Mouse (Mus musculus) erythroblast, embryonic 14.5 days (primary cell): ENCODE results near the gene Ano7. TPM values are rescaled to one million over a fixed set of nuclear protein-coding genes. Genes with fewer than 3 reads are reported as not detected.

Experiments used
- H3K27me3 ChIP-seq: 2 replicates; pipeline ENCODE4 v1.6.1; 2012; ENCODE audit warnings: inconsistent platforms; ENCODE audit not compliant: control insufficient read depth
- H3K36me3 ChIP-seq: 2 replicates; pipeline ENCODE4 v1.6.1; 2012; ENCODE audit warnings: mild to moderate bottlenecking, inconsistent platforms; ENCODE audit not compliant: control insufficient read depth
- H3K4me1 ChIP-seq: 2 replicates; pipeline ENCODE4 v1.6.1; 2012; ENCODE audit warnings: inconsistent platforms; ENCODE audit not compliant: control insufficient read depth
- H3K4me3 ChIP-seq: replicated peaks from 2 replicates; pipeline ENCODE3; 2012; ENCODE audit warnings: moderate library complexity, mild to moderate bottlenecking, inconsistent platforms
- H3K9me3 ChIP-seq: 2 replicates; pipeline ENCODE4 v1.6.1; 2012; ENCODE audit warnings: low read length, inconsistent platforms, mixed read lengths; ENCODE audit not compliant: control insufficient read depth
- GATA1 ChIP-seq: IDR thresholded peaks from 2 replicates; pipeline ENCODE4 v1.6.1; 2012; ENCODE audit warnings: low read length, inconsistent platforms, mixed read lengths
- TAL1 ChIP-seq: IDR thresholded peaks from 3 replicates; pipeline ENCODE4 v1.6.1; 2012; ENCODE audit warnings: low read length, inconsistent platforms, mixed read lengths
- polyA plus RNA-seq: library from polyadenylated mRNA; stranded (reverse); fragments of >175 nt; gene quantifications from 2 replicates; pipeline ENCODE4 v1.2.3, GENCODE M21; 2012

Gene Ano7
- not detected in 2 replicates for polyA plus RNA-seq

DNA sequence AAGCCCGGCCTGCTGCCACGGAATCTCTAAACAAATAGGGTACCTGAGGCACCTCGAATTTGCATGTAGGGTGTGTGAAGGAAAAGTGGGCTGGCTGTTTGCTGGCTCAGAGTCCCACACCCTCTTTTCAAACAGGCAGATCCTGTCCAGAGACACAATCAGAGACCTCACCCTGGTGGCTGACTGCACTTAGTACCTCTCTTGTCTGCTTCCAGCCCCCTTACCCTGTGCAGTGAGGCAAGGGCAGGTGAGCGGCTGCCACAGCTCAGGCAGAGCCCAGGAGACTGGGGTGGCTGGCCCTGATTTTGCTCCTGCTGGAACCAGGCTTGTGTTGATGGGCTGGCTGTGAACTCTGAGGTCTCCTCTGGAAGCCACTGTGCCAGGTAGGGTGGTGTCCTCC, at the start of gene Ano7:
Gene Ano7, plus strand, starts transcription at position 266 of the 400 bp plus-strand sequence.
- H3K4me3 ChIP-seq = no peak within 1 kb of the TSS
- H3K36me3 ChIP-seq = peaks cover 2% of the 10 kb centered on the region; the same call in 1 of the 2 replicates
- no peak for TF ChIP-seq TAL1
- TF ChIP-seq GATA1 = no peak
- H3K27me3 ChIP-seq = no peaks in the 10 kb centered on the region
- H3K4me1 ChIP-seq = peaks cover 7% of the 10 kb centered on the region
- H3K9me3 ChIP-seq = no peaks in the 10 kb centered on the region

DNA sequence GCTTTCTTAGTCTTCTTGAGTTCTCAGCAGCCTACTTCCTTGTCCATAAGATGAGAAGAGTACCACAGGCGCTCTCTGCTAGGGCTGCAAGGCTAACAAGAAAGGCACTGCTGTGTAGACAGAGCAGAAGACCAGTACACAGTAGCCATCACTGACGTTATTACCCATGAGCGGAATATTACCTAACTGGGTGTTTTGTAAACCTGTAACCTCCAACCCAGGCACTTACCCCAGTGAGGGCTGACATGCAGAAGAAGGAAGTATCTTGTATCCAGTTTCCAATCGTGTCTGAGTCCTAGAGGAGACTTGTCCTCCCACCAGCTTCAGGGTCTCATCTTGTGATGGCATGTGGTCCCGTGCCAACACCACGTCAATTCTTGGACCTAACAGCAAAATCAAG, 49.8 kb upstream of the Ano7 start:
- no peaks in the 10 kb centered on the region; the same call in 1 of the 2 replicates for H3K4me1 ChIP-seq
- TF ChIP-seq GATA1 = no peak
- TF ChIP-seq TAL1 = no peak
- no peak overlapping the region for H3K4me3 ChIP-seq
- H3K27me3 ChIP-seq = no peaks in the 10 kb centered on the region
- H3K9me3 ChIP-seq = no peaks in the 10 kb centered on the region
- H3K36me3 ChIP-seq = peaks cover 98% of the 10 kb centered on the region

DNA sequence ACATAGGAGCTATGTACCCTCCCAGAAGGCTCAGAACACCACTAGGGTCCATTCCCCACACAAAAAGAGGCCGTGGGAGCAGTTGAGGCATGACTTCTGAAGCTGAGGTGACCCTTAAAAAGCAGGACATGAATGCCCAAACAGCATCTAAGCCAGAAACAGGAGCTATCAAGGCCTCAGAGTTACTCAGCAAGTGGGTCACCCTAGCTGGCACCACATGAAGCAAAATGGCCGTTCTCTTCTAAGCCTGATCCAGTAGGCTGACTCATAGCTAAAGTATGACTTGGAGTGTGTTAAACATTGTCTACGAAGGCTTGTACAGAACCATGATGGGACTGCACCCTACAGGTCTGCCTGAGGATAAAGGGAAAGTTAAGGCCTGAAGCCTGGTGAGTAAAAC, 47.3 kb upstream of the Ano7 start:
- TF ChIP-seq GATA1 = no peak
- no peak for TF ChIP-seq TAL1
- H3K36me3 ChIP-seq = peaks cover 97% of the 10 kb centered on the region
- no peak overlapping the region for H3K4me3 ChIP-seq
- H3K9me3 ChIP-seq = no peaks in the 10 kb centered on the region
- H3K4me1 ChIP-seq = no peaks in the 10 kb centered on the region; the same call in 1 of the 2 replicates
- H3K27me3 ChIP-seq = no peaks in the 10 kb centered on the region

DNA sequence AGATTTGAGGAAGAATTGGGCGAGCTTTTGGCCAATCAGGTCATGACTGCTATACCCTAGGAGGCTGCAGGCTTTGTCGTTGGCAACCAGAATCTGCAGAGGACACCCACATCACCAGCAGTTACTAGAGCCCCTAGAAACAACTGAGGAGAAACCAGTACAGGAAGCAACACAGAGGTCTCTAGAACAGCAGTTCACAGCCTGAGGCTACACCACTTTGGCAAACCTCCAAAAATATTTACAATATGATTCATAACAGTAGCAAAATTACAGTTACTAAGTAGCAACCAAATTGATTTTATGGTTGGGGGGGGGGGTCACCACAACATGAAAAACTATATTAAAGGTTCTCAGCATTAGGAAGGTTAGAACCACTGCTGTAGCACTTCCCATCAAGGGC, 39.1 kb upstream of the Ano7 start:
- TF ChIP-seq TAL1 (no peak), GATA1 (no peak)
- peaks cover 96% of the 10 kb centered on the region for H3K36me3 ChIP-seq
- H3K27me3 ChIP-seq = no peaks in the 10 kb centered on the region
- peaks cover 5% of the 10 kb centered on the region for H3K4me1 ChIP-seq
- no peak overlapping the region for H3K4me3 ChIP-seq
- no peaks in the 10 kb centered on the region for H3K9me3 ChIP-seq

DNA sequence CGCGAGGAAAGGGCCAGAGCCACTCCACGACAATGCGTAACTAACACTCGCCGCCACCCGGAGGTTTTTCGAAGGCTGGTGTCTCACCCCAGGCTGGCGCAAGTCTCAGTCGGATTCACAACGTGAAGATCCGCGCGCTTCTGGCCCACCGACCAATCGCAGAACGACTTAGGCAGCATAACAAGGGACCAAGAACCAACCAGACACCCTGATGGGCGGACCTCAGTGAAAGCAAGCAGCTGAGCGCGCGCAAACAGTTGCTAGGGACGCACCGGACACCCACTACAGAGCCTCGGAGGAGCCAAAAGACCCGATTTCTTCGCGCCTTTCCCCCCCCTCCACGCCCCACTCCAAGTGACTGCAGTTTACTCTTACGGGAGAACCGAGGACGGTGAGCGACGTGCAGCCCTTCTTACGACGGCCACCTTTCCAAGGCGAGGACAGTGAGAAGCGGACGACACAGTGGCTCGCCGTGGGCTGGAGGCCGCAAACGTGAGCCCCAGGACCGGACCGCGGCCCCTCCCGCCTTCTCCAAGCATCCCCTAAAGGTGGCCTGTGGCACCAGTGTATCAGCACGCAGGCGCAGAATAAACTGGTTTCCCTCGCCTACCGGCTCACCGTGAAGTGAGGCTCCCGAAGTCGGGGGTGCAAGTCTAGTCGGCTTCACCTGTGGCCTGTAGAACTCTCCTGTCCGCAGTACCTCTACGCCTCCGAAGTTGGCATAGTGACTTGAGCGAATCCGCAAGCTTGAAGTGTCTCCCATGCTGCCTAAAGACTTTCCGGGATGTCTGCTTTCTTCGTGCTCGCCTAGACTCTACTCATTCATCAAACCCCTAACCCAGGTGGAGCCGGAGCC, 30.9 kb upstream of the Ano7 start, which contains the start of the genes Ppp1r7 and Pask:
Gene Ppp1r7, plus strand, starts transcription at position 207 of the 856 bp plus-strand sequence.
Gene Pask, minus strand, starts transcription at position 835 of the 856 bp plus-strand sequence.
- Histone ChIP-seq H3K4me1 (peaks cover 45% of the 10 kb centered on the region), H3K9me3 (no peaks in the 10 kb centered on the region), H3K27me3 (no peaks in the 10 kb centered on the region), H3K36me3 (peaks cover 49% of the 10 kb centered on the region), H3K4me3 (peak within 1 kb of the TSS; percentile 91)
- TF ChIP-seq TAL1 (no peak), GATA1 (no peak)

DNA sequence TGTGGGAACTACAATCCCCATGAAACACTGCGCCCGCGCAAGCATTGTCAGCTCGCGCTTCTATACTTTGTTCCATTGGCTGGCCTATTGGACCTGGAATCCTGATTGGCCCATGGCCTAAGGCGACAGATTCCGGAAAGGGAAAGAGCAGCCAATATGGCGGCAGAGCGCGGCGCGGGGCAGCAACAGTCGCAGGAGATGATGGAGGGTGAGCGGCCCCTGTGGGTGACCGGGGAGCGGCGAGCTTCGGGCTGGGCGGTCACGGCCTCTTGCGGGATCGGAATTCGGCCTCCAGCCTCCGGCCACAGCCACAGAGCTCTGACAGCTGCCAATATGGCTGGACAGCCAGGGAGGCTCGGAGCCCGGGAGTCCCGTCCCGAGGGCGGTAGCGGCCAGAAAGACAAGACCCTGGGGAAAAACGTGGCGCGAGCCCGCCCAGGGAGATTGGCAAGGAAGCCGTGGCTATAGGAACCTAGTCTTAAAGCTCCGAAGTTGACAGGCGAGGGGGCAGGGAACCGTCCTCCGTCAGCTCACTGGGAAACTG, 30.2 kb upstream of the Ano7 start:
- no peaks in the 10 kb centered on the region for H3K9me3 ChIP-seq
- H3K4me1 ChIP-seq = peaks cover 43% of the 10 kb centered on the region
- H3K27me3 ChIP-seq = no peaks in the 10 kb centered on the region
- TF ChIP-seq TAL1 (no peak), GATA1 (no peak)
- peak overlapping the region; percentile 91 for H3K4me3 ChIP-seq
- H3K36me3 ChIP-seq = peaks cover 49% of the 10 kb centered on the region

DNA sequence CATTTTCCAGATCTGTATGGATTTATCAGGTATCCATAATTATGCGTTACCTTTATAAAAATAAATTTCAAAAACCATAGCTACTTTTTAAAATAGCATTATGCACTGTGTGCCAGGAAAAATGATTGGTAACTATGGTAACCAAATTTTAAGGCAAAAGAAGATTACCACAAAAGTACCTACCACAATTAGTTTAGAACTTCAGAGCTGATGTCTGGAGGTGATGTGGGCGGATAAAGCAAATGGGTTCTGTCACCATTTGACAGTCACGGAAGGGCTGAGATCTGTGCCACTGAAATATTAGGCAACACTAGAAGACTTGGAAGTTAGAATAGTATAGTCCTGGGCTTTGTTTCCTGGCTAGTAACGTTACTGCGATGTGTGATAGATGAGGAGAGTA, 26.6 kb upstream of the Ano7 start:
- no peaks in the 10 kb centered on the region for H3K9me3 ChIP-seq
- no peak for TF ChIP-seq GATA1
- TF ChIP-seq TAL1 = no peak
- H3K27me3 ChIP-seq = no peaks in the 10 kb centered on the region
- no peak overlapping the region for H3K4me3 ChIP-seq
- peaks cover 73% of the 10 kb centered on the region for H3K36me3 ChIP-seq
- peaks cover 23% of the 10 kb centered on the region for H3K4me1 ChIP-seq

DNA sequence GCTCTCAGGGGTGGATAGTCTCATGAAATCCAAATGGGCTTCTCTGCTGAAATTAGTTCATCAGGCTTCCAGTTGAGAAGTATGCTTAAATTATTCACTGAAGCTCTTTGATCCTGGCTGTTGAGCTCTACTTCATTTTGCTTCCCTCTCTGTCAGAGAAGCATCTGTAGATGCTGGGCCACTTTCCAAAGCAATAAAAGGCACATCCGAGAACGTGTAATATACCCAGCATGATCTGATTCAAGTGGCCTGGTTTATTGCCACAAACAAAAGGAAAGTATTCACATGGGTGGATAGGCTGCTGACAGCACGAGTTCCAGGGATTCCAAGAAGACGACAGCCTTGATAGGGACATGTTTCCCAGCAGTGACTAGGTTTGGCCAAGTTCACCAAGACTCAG, 24.0 kb upstream of the Ano7 start:
- Histone ChIP-seq H3K4me3 (no peak overlapping the region), H3K36me3 (peaks cover 98% of the 10 kb centered on the region), H3K4me1 (peaks cover 13% of the 10 kb centered on the region), H3K27me3 (no peaks in the 10 kb centered on the region), H3K9me3 (no peaks in the 10 kb centered on the region)
- no peak for TF ChIP-seq TAL1
- TF ChIP-seq GATA1 = no peak

DNA sequence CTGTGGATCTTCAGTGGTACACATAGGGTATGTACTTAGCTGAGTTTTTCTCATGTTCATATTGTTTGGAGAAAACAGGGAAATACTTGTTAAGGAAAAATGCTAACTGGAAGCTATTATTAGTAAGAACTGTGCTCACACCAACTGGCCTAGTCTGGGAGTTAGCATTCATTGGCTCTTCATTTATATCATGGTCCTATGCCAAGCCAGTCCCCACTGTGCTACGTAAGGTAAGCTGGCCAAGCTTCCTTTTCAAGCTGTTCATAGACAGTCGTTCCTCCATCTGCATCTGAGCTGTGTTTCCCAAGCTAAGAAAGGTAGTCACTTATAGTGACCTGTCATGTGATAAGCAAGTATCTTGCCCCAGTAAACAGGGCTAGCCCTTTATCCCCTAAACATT, 21.0 kb upstream of the Ano7 start:
- Histone ChIP-seq H3K9me3 (no peaks in the 10 kb centered on the region), H3K4me1 (no peaks in the 10 kb centered on the region), H3K4me3 (no peak overlapping the region), H3K27me3 (no peaks in the 10 kb centered on the region), H3K36me3 (peaks cover 98% of the 10 kb centered on the region)
- TF ChIP-seq GATA1 (no peak), TAL1 (no peak)
